Mouse (Mus musculus) liver (tissue): ENCODE data around the gene Nwd1.
A peak's percentile ranks its signal among the peaks of the same experiment; 100 is the strongest.

Source experiments
- DNase-seq: peaks from one replicate; pipeline ENCODE4 v3.0.0-alpha.2; 2020; ENCODE audit warnings: mixed read lengths

Gene Nwd1

GRCm38 (mm10) chr8:72712569-72712968, 66.1 kb downstream of the Nwd1 start:
- DNase-seq: no peak

DNA sequence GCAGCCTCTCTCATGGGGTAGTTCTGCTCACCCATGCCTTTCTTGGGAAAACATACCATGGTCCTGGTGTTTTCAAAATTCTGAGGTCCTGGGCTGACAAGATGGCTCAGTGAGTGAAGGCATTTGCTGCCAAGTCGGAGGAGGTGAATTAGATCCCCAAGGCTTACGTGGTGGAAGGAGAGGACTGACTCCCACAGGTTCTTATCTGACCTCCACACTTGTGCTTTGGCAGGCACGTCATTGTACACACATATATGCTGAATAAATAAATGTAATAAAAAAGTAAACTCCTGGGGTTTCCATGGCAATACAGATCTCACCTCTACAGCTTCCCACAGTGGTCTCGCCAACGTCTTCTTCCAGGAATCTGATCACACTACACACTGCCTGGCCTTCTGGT, 70.1 kb downstream of the Nwd1 start:
- DNase-seq: no peak

DNA sequence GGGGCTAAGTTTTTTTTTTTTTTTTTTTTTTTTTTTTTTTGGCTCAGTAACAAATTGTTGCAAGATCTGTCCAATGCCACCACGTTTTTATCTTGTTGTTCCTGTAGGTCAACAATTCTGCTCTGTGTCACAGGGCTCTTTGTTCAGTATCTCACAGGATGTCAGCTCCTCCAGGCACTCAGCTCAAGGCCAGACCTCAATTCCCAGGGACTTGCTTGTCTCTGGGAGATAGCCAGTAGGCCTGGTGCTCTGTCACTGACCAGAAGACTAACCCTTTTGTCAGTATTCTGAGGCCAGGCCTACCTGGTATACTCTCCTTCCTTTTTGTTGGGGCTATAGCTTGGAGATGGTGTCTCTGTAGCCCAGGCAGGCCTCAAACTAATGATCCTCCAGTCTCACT, 74.0 kb downstream of the Nwd1 start:
- DNase-seq: no peak

GRCm38 (mm10) chr8:72722769-72723650, 76.5 kb downstream of the Nwd1 start, which contains the start of gene Sin3b:
Gene Sin3b (plus strand): TSS chr8:72723285.
- peak; percentile 96 for DNase-seq

DNA sequence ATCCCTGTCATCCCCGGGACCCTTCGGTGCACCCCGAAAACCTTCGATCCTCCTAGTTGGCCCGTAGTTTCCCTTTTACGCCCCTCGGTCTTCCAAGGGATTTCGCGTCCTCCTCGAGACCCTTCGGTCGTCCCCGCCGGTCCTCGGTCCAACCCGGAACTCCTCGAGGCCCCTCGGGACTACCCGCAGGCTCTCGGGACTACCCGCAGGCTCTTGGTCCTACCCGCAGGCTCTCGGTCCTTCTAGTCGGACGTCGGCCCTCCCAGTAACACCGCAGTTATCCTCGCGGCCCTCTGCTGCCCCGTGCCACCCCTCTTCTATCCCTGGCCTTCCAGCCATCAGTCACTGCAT, 77.1 kb downstream of the Nwd1 start:
- peak; percentile 30 for DNase-seq

- DNase-seq: no peak
Measured at GRCm38 (mm10) chr8:72728636-72729035, 82.1 kb downstream of the Nwd1 start.

- no peak for DNase-seq
Measured at GRCm38 (mm10) chr8:72735001-72735400, 88.5 kb downstream of the Nwd1 start.

- DNase-seq: no peak
Measured at GRCm38 (mm10) chr8:72736868-72737267, 90.4 kb downstream of the Nwd1 start.

DNA sequence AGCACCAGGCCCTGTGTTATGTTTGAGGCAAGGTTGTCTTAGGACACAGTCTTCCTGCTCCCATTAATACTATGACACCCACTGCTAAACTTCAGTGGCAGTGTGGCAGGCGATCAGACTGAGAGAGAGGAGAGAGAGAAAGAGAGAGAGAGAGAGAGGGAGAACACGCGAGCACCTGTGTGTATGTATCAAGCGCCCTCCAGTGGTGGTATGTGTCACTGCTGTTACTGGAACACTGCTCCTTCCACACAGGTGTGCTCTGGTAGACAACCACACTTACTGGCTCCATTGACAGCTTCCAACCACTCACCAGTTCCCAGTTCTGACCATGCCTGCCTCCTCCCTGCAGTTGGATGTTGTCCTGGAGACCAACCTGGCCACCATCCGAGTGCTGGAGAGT, 99.5 kb downstream of the Nwd1 start:
- peak; percentile 48 for DNase-seq

- no peak for DNase-seq
Measured at GRCm38 (mm10) chr8:72749846-72750245, 103.3 kb downstream of the Nwd1 start.

DNA sequence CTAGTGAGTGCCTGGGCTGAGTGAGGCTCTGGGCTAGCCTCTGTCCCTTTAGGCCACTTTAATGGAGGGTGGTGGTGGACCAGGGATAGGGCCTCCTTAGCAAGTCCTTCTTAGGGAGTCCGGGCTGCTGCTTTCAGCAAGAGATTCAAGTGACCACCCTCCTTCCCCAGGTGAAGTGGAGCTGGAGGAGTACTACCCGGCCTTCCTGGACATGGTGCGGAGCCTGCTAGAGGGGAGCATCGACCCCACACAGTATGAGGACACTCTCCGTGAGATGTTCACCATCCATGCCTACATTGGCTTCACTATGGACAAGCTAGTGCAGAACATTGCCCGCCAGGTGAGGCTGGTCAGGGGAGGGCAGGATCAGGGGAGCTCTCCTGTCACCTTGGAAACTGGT, 103.8 kb downstream of the Nwd1 start:
- DNase-seq: no peak

DNA sequence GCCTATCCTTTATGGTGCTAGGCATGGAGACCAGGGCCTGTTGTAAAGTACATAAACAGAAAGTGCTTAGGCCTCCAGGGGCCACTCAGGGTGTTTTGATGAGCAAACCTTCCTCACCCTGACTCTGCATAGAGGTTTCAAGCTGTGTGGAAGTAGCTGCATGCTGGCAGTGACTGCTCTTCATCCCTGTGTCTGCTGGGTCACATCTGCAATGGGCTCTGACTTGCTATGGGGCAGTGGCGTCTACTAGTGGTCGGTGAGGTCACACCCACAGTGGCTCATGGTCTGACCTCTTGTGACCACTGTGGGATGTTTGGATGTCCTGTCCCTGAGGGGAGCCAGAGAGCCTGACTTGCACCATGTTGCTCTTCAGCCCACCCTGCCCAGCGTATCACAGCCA, 104.6 kb downstream of the Nwd1 start:
- DNase-seq: no peak

- no peak for DNase-seq
Measured at GRCm38 (mm10) chr8:72752289-72752688, 105.8 kb downstream of the Nwd1 start.

- no peak for DNase-seq
Measured at GRCm38 (mm10) chr8:72753165-72753564, 106.7 kb downstream of the Nwd1 start.

GRCm38 (mm10) chr8:72753781-72754180, 107.3 kb downstream of the Nwd1 start:
- DNase-seq: no peak

DNA sequence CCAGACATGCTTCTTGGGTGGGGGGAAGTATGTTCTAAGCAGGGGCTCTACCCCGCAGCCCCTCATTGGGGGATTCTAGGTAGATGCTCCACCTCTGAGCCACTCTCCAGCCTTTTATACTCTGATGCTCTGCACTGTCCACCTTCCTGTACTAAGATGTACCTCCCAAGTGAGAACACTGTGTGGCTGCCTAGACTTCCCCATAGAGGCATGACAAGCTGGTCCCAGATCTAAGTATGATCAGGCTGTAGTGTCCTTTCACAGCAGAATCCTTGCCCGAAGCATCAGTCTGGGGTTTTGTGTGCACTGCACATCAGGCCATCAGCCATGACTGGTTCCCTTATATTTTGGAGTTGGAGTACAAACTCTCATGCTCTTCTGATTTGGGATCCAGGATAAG, 109.5 kb downstream of the Nwd1 start:
- DNase-seq: no peak

DNA sequence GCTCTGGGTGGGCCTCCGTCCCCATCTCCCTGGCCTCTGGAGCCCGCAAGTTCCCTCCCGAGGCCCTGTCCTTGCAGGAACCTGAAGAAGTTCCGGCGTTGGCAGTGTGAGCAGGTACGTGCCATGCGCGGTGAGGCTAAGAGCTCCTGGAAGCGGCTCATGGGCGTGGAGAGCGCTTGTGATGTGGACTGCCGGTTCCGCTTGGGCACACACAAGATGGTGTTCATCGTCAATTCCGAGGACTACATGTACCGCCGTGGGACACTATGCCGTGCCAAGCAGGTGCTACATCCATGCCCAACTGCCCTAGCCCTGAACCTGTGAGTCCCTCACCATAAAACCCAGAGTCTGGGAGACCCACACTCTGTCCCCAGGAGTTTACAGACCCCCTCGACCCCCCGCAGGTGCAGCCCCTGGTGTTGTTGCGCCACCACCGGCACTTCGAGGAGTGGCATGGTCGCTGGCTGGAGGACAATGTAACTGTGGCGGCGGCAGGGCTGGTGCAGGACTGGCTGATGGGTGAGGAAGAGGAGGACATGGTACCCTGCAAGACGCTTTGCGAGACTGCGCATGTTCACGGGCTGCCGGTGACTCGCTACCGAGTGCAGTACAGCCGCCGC, 110.4 kb downstream of the Nwd1 start:
- no peak for DNase-seq

DNA sequence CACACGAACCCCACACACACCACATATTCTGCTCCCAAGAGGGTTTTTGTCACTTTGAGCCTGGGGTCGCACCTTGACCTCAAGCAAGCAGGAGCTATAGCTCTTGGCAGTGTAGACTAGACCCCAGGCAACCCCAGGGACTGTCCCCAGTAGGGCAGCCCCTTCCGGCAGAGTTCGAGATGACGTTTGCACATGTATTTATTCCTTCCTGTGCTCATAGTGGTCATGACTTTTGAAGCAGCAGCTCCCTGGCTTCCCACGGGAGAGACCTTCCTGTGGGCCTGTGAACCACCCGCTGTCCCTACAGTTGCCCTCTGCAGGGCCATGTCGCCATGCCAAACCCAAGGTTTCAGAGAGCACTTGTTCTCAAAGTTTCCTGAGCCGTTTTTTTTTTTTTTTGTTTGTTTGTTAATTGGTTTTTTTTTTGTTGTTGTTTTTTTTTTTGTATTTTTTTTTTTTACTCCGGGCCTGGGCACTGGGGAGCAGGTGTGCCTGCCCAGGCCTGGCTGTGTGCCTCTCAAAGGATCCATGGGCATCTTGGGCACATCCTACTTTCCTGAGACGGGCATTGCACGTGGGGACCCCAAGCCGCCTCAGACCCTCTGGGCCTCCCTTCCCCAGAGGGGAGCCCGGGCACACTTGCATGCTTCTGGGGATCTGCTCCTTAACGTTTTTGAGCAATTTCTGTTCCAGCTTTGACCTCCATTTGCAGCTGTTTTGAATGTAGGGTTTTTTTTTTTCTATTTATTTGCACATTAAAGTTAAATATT, 111.1 kb downstream of the Nwd1 start:
- DNase-seq: no peak

DNA sequence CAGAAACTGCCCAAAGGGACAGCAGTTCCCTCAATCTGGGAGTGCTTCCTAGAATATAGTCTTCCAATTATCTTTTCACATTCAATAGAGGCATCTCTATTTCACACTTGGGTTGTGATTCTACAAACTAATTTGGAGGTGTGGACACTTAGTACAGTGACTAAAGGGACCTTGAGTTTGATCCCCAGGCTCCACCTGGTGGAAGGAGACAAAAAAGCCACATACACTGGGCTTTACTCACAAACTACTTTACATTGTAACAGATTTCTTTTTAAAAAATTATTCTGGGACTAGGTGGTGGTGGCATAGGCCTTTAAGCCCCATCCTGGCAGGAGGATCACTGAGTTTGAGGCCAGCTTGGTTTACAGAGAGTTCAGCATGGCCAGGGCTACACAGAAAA, 111.8 kb downstream of the Nwd1 start:
- DNase-seq: no peak

GRCm38 (mm10) chr8:72760216-72760615, 113.7 kb downstream of the Nwd1 start:
- DNase-seq: no peak

DNA sequence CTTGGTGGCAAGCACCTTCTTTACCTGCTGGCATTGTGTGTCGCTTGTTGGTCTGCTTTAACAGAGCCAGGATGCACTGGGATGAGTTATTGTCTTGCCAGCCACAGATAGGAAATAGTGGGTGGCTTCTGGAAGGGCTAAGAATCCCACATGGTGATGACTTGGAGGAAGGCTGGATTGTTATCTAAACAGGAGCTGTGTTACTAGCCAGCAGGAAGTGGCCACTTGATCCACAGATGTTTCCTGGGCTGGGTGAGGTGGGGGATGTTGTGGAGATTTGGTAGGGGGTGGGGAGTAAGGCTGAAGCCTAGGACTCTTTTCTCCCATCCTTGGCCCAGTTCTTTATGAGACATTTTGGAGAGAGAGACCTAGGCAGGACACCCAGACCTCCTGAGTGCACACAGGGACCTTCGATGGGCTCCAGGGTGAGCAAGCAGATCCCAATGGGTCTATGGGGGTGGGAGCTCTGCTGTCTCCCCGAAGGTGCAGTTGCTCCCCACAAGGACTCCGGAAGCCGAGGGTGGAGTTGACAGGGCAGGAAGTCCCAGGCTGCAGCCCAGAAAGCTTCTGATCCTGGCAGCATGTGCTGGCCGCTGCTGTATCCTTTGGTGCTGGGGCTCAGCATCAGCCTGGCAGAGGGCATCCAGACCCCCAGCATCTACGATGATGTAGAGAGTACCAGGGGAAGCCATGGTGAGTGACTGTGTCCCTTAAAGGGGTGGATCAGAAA, 115.0 kb downstream of the Nwd1 start, which contains the start of gene F2rl3:
TSS of gene F2rl3 (plus strand) at position 559 of the 730 bp plus-strand sequence.
- no peak for DNase-seq

GRCm38 (mm10) chr8:72762306-72762705, 115.8 kb downstream of the Nwd1 start:
- DNase-seq: no peak

GRCm38 (mm10) chr8:72765696-72766095, 119.2 kb downstream of the Nwd1 start:
- no peak for DNase-seq
